18 mouse cellular contexts compared by ENCODE assay signal in the genomic region with DNA sequence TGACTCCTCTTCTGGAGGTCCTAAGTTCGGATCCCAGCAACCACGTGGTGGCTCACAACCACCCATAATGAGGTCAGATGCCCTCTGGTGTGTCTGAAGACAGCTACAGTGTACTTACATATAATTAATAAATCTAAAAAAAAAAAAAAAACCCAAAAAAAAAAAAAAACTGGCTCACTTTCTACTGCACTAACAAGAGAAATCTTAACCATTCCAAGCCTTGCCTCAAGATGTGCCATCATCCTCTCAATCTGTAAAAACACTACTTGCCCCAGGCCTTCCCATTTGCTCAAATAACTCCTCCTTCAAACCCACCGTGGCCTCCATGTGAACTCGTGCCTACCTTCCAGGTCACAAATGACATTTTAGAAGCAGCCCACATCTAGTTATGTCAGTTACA.
"Had no signal": no experiment of that assay in that cellular context is flagged by ENCODE, and none has a peak within 500 bp of the region (broad histone marks: within the 10 kb centered on the region; RNA-seq: fewer than 3 reads in every experiment).

No protein-coding gene starts in this region.

- H3K9me3 ChIP-seq: intestine, embryonic 15.5 days; limb, embryonic 13.5 days; midbrain, embryonic 10.5 days; neural tube, embryonic 12.5 days had no signal

- H3K27me3 ChIP-seq: intestine, embryonic 15.5 days; limb, embryonic 13.5 days; neural tube, embryonic 12.5 days had no signal

- H3K27ac ChIP-seq: intestine, embryonic 15.5 days; layer of hippocampus, adult 2 months; limb, embryonic 13.5 days; liver, embryonic 14.5 days; midbrain, embryonic 10.5 days; neural tube, embryonic 12.5 days had no signal

- DNase-seq: kidney, adult 18-20 months; kidney, postnatal 25 days; lung, adult 2 months; lung, postnatal 4 days; midbrain, embryonic 14.5 days; retina, postnatal 1 day; right cerebral cortex, postnatal 4 days; spleen, adult 18-20 months; thymus, adult 18-20 months; thymus, postnatal 14 days had no signal

- H3K4me2 ChIP-seq: intestine, embryonic 15.5 days; neural tube, embryonic 12.5 days had no signal

- H3K9ac ChIP-seq: intestine, embryonic 15.5 days; limb, embryonic 13.5 days; liver, embryonic 14.5 days; neural tube, embryonic 12.5 days had no signal

- ATAC-seq: intestine, embryonic 15.5 days; lung, postnatal 0 days had no signal

- H3K4me3 ChIP-seq: intestine, embryonic 15.5 days; layer of hippocampus, adult 2 months; limb, embryonic 13.5 days; myocyte; neural tube, embryonic 12.5 days had no signal
